Mouse (Mus musculus) testis, postnatal 10 days (tissue): ENCODE results near the gene Kif6.

Experiments
- DNase-seq: peaks from one replicate; pipeline ENCODE4 v3.0.0; 2021; ENCODE audit warnings: low spot score

Kif6 gene

GRCm38 (mm10) chr17:49855785-49856184, 240.8 kb downstream of the Kif6 start:
- no peak for DNase-seq

- DNase-seq: no peak
Measured at GRCm38 (mm10) chr17:49860057-49860816, 245.3 kb downstream of the Kif6 start.

- no peak for DNase-seq
Measured at GRCm38 (mm10) chr17:49863597-49863996, 248.7 kb downstream of the Kif6 start.

GRCm38 (mm10) chr17:49865604-49866003, 250.7 kb downstream of the Kif6 start:
- no peak for DNase-seq

- no peak for DNase-seq
Measured at GRCm38 (mm10) chr17:49866653-49867215, 251.8 kb downstream of the Kif6 start.

GRCm38 (mm10) chr17:49867321-49868137, 252.6 kb downstream of the Kif6 start:
- DNase-seq: no peak

- DNase-seq: no peak
Measured at GRCm38 (mm10) chr17:49869246-49869645, 254.3 kb downstream of the Kif6 start.

- no peak for DNase-seq
Measured at GRCm38 (mm10) chr17:49872305-49872704, 257.4 kb downstream of the Kif6 start.

- DNase-seq: no peak
Measured at GRCm38 (mm10) chr17:49874746-49875145, 259.8 kb downstream of the Kif6 start.

GRCm38 (mm10) chr17:49875401-49875800, 260.5 kb downstream of the Kif6 start:
- DNase-seq: no peak

- no peak for DNase-seq
Measured at GRCm38 (mm10) chr17:49875939-49876651, 261.2 kb downstream of the Kif6 start.

GRCm38 (mm10) chr17:49880919-49881744, 266.2 kb downstream of the Kif6 start:
- no peak for DNase-seq

- no peak for DNase-seq
Measured at GRCm38 (mm10) chr17:49881796-49882195, 266.9 kb downstream of the Kif6 start.

GRCm38 (mm10) chr17:49883136-49883755, 268.3 kb downstream of the Kif6 start:
- no peak for DNase-seq

GRCm38 (mm10) chr17:49885035-49885434, 270.1 kb downstream of the Kif6 start:
- no peak for DNase-seq

GRCm38 (mm10) chr17:49889629-49890028, 274.7 kb downstream of the Kif6 start:
- DNase-seq: no peak

- no peak for DNase-seq
Measured at GRCm38 (mm10) chr17:49890861-49891260, 275.9 kb downstream of the Kif6 start.

GRCm38 (mm10) chr17:49892390-49892789, 277.5 kb downstream of the Kif6 start:
- DNase-seq: no peak

GRCm38 (mm10) chr17:49894471-49894870, 279.5 kb downstream of the Kif6 start:
- DNase-seq: no peak

GRCm38 (mm10) chr17:49898849-49899331, 284.0 kb downstream of the Kif6 start:
- peak; percentile 88 for DNase-seq

GRCm38 (mm10) chr17:49902613-49903012, 287.7 kb downstream of the Kif6 start:
- DNase-seq: no peak
